Mouse (Mus musculus) neural tube, embryonic 12.5 days (tissue): ENCODE data around the gene Cmbl. TPM values are rescaled to one million over a fixed set of nuclear protein-coding genes. Genes with fewer than 3 reads are reported as not detected.
"Not testable (repeated sequence)": the region's sequence is repeated elsewhere in the genome, so short reads cannot be mapped to it uniquely, and the experiment has no call there.

ENCODE experiments used
- ATAC-seq: fragments of 200-750 bp; cut with Nextera tagmentation; 2 replicates; pipeline ENCODE4 v1.8.0; 2017; ENCODE audit warnings: low read depth, mild to moderate bottlenecking, moderate TSS enrichment, moderate library complexity; ENCODE audit not compliant: low FRiP score
- H3K27ac ChIP-seq: fragments of 300-500 bp; sonication (generic); 2 replicates; pipeline ENCODE4 v1.5.1; 2016
- H3K27me3 ChIP-seq: fragments of 300-500 bp; sonication (generic); replicated peaks from 2 replicates; pipeline ENCODE4 v1.6.1; 2016; ENCODE audit warnings: mild to moderate bottlenecking
- H3K36me3 ChIP-seq: fragments of 300-500 bp; sonication (generic); 2 replicates; pipeline ENCODE4 v1.6.1; 2016; ENCODE audit warnings: mild to moderate bottlenecking
- H3K4me1 ChIP-seq: fragments of 300-500 bp; sonication (generic); 2 replicates; pipeline ENCODE4 v1.6.1; 2016
- H3K4me2 ChIP-seq: fragments of 300-500 bp; sonication (generic); replicated peaks from 2 replicates; pipeline ENCODE4 v1.6.1; 2016; ENCODE audit warnings: mild to moderate bottlenecking
- H3K4me3 ChIP-seq: fragments of 300-500 bp; sonication (generic); 2 replicates; pipeline ENCODE4 v1.5.1; 2016
- H3K9ac ChIP-seq: fragments of 300-500 bp; sonication (generic); 2 replicates; pipeline ENCODE4 v1.6.1; 2016; ENCODE audit warnings: mild to moderate bottlenecking
- H3K9me3 ChIP-seq: fragments of 300-500 bp; sonication (generic); 2 replicates; pipeline ENCODE4 v1.6.1; 2016; ENCODE audit warnings: mild to moderate bottlenecking
- WGBS: fragments of 180-500 bp; shearing (Covaris S2); methylation state at CpG from one replicate; pipeline ENCODE4 v1.1.7; 2016; 5-methylcytosine and 5-hydroxymethylcytosine counted together
- polyA plus RNA-seq: library from polyadenylated mRNA; unstranded; fragments of >200 nt; fragmentation: Nextera tagmentation; extraction: Ambion mirVana; gene quantifications from 2 replicates; pipeline ENCODE4 v1.2.1, GENCODE M21; 2016

Cmbl gene
- polyA plus RNA-seq, 1 experiment from 2014 or later, result 3.0 TPM

GRCm38 (mm10) chr15:31570959-31571358 is 5.8 kb downstream of the Cmbl start:
- H3K27ac ChIP-seq, result no peak overlapping the region
- peaks cover 4% of the 10 kb centered on the region for H3K4me1 ChIP-seq
- WGBS, result 94% methylated on average over 8 of the region's 8 CpGs
- H3K27me3 ChIP-seq, result no peaks in the 10 kb centered on the region
- H3K9ac ChIP-seq, result no peak overlapping the region
- no peaks in the 10 kb centered on the region for H3K9me3 ChIP-seq
- H3K4me2 ChIP-seq, result no peak overlapping the region
- H3K36me3 ChIP-seq, result no peaks in the 10 kb centered on the region
- H3K4me3 ChIP-seq, result no peak overlapping the region
- ATAC-seq, result no peak

- no peak overlapping the region for H3K9ac ChIP-seq
- no peak for ATAC-seq
- 87% methylated on average over 16 of the region's 16 CpGs for WGBS
- no peaks in the 10 kb centered on the region for H3K36me3 ChIP-seq
- H3K9me3 ChIP-seq, result no peaks in the 10 kb centered on the region
- H3K4me1 ChIP-seq, result peaks cover 4% of the 10 kb centered on the region
- no peak overlapping the region for H3K4me2 ChIP-seq
- H3K27me3 ChIP-seq, result no peaks in the 10 kb centered on the region
- H3K27ac ChIP-seq, result no peak overlapping the region
- H3K4me3 ChIP-seq, result no peak overlapping the region
These were observed 6.9 kb downstream of the Cmbl start for GRCm38 (mm10) chr15:31571906-31572722.

DNA sequence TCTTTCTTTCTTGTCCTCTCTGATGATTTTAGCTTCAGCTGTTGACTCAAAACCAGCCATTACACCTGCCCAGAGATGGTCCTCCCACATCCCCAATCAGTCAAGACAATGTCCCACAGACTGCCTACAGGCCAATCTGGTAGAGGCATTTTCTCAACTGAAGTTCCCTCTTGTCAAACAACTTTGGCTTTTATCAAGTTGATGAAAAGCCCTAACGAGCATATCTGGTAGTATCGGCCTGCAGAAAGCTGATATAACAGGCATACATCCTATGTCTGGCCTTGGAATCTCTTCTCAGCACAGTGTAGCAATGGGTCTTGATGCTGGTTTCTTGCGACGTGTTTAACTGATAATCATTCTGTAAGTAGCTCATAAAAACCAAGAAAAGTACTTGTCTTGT is 8.1 kb downstream of the Cmbl start:
- 86% methylated on average over 4 of the region's 4 CpGs for WGBS
- no peak for ATAC-seq
- no peaks in the 10 kb centered on the region for H3K9me3 ChIP-seq
- no peak overlapping the region for H3K4me2 ChIP-seq
- H3K27ac ChIP-seq, result no peak overlapping the region
- no peak overlapping the region for H3K9ac ChIP-seq
- H3K27me3 ChIP-seq, result no peaks in the 10 kb centered on the region
- peaks cover 4% of the 10 kb centered on the region for H3K4me1 ChIP-seq
- H3K4me3 ChIP-seq, result no peak overlapping the region
- H3K36me3 ChIP-seq, result no peaks in the 10 kb centered on the region

- H3K27me3 ChIP-seq, result no peaks in the 10 kb centered on the region
These were observed 8.5 kb downstream of the Cmbl start for GRCm38 (mm10) chr15:31573692-31574091.

DNA sequence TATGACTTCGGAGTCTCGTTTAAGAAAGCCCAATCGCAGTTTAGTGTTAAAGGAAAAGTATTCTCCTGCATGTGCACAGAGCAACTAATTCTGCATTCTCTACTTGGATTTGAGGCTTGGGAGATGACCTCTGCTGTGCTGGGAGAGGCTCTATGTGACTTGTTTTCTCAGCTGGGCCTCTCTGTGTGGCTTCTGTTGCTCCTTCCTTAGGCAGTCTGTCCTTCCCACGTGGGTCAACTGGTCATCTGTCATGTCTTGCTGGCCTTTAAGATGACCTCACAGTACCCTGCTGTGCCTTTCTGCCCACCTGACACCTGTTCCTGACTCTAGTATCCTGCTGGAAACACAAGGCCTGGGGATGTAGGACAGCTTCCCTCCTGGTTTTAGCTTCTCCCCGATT is 10.9 kb downstream of the Cmbl start:
- H3K4me2 ChIP-seq, result no peak overlapping the region
- 72% methylated on average over 5 of the region's 5 CpGs for WGBS
- no peaks in the 10 kb centered on the region for H3K9me3 ChIP-seq
- no peak overlapping the region for H3K4me3 ChIP-seq
- H3K9ac ChIP-seq, result no peak overlapping the region
- no peaks in the 10 kb centered on the region for H3K27me3 ChIP-seq
- H3K4me1 ChIP-seq, result no peaks in the 10 kb centered on the region
- ATAC-seq, result no peak
- H3K36me3 ChIP-seq, result no peaks in the 10 kb centered on the region
- H3K27ac ChIP-seq, result no peak overlapping the region

More at GRCm38 (mm10) chr15:31573692-31574091, 8.5 kb downstream of the Cmbl start:
- H3K27ac ChIP-seq, result no peak overlapping the region
- no peak overlapping the region for H3K9ac ChIP-seq
- H3K9me3 ChIP-seq, result no peaks in the 10 kb centered on the region
- ATAC-seq, result no peak
- no peaks in the 10 kb centered on the region for H3K36me3 ChIP-seq
- H3K4me3 ChIP-seq, result no peak overlapping the region
- H3K4me1 ChIP-seq, result peaks cover 2% of the 10 kb centered on the region; the same call in 1 of the 2 replicates
- no peak overlapping the region for H3K4me2 ChIP-seq

GRCm38 (mm10) chr15:31581086-31581485 is 15.9 kb downstream of the Cmbl start:
- not testable (repeated sequence) for H3K4me3 ChIP-seq, H3K27ac ChIP-seq, H3K27me3 ChIP-seq, H3K4me2 ChIP-seq, H3K9me3 ChIP-seq, H3K36me3 ChIP-seq, H3K4me1 ChIP-seq, H3K9ac ChIP-seq, ATAC-seq
- 89% methylated on average over 2 of the region's 2 CpGs for WGBS

DNA sequence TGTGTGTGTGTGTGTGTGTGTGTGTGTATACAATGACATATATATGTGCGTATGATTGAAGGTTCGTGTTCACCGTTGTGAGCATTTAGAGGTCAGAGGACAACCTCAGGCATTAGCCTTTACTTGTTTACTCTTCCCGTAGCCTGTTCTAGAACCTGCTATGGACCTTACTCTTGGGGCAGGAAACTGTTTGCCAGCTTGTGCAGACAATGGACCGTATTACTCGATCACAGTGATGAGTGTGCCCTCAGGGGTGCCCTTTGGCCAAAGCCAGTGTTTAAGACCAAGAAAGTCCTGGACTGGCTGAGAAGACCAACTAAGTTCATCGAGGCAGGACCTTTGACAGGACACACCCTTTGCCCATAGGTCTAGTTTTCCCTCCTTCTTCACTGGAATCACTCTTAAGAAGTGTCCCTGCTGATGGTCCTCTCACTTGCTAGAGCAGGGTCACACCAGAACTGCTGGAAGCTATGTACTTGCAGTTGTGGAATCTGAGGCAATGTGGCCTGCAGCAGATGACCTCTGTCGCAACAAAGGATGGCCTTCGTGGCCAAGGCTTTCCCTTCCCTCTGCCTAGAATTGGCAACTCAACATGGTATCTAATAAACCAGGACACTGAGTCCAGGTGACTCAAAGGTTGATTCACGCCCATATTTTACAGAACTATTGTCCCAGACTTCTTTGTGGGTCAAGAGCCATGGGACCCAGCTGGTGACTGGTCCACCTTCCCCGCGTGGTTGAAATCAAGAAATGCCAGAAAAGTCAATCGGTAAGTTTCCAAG is 18.3 kb downstream of the Cmbl start:
- Histone ChIP-seq H3K4me3 (no peak overlapping the region), H3K4me1 (no peaks in the 10 kb centered on the region), H3K9me3 (no peaks in the 10 kb centered on the region), H3K36me3 (no peaks in the 10 kb centered on the region), H3K4me2 (no peak overlapping the region), H3K27me3 (no peaks in the 10 kb centered on the region), H3K27ac (no peak overlapping the region), H3K9ac (no peak overlapping the region)
- 92% methylated on average over 13 of the region's 13 CpGs for WGBS
- no peak for ATAC-seq

GRCm38 (mm10) chr15:31585238-31585637 is 20.0 kb downstream of the Cmbl start:
- H3K9ac ChIP-seq, result no peak overlapping the region
- H3K4me2 ChIP-seq, result no peak overlapping the region
- H3K27ac ChIP-seq, result no peak overlapping the region
- H3K36me3 ChIP-seq, result peaks cover 14% of the 10 kb centered on the region
- no peaks in the 10 kb centered on the region for H3K9me3 ChIP-seq
- WGBS, result 83% methylated on average over 7 of the region's 7 CpGs
- no peak for ATAC-seq
- no peaks in the 10 kb centered on the region for H3K4me1 ChIP-seq
- no peaks in the 10 kb centered on the region for H3K27me3 ChIP-seq
- no peak overlapping the region for H3K4me3 ChIP-seq

DNA sequence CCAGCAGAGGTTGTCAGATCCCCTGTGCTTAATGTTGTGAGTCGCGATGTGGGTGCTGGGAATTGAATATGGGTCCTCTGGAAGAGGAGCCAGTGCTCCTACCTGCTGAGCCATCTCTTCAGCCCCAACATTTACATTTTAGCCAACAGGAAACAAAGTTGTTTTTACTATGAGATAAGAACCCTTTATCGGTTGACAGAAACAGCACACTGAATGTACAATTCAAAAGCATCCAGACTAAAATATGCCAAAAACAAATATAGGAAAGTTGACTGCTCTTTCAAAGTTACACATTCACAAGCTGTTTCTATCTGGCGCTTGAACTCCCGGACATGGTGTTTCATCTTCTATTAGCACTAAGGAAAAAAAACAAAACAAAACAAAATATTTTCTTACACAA is 20.9 kb downstream of the Cmbl start:
- 86% methylated on average over 5 of the region's 5 CpGs for whole genome bisulfite sequencing
- no peaks in the 10 kb centered on the region for H3K9me3 ChIP-seq
- no peak overlapping the region for H3K9ac ChIP-seq
- H3K4me1 ChIP-seq, result no peaks in the 10 kb centered on the region
- H3K4me3 ChIP-seq, result no peak overlapping the region
- H3K27ac ChIP-seq, result no peak overlapping the region
- no peak overlapping the region for H3K4me2 ChIP-seq
- no peak for ATAC-seq
- H3K36me3 ChIP-seq, result peaks cover 22% of the 10 kb centered on the region
- H3K27me3 ChIP-seq, result no peaks in the 10 kb centered on the region

- WGBS, result 7% methylated on average over 4 of the region's 4 CpGs
- Histone ChIP-seq H3K27me3 (no peaks in the 10 kb centered on the region), H3K27ac (no peak overlapping the region), H3K4me2 (no peak overlapping the region), H3K9me3 (no peaks in the 10 kb centered on the region), H3K9ac (no peak overlapping the region), H3K36me3 (peaks cover 26% of the 10 kb centered on the region), H3K4me3 (no peak overlapping the region), H3K4me1 (no peaks in the 10 kb centered on the region)
- peak; percentile 52 for ATAC-seq
These were observed 21.3 kb downstream of the Cmbl start for GRCm38 (mm10) chr15:31586519-31586918.

DNA sequence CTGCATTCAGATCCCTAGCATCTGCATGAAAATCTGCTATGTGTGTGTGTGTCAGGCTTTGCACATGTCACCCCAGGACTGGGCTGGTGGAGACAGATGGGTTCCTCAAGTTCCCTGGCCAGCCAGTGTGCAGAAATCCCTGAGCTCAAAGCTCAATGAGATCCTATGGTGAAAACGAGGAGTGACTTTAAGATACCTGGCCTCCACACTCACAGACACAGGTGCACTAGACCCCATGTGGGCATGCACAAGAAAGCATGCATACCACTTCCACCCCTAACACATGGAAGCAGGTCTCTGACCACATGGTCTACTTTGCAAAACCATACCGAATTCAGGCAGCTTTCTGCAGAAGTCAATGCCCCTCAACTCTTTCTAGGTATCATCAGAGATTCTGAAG is 22.6 kb downstream of the Cmbl start:
- Histone ChIP-seq H3K27ac (no peak overlapping the region), H3K4me1 (no peaks in the 10 kb centered on the region), H3K4me2 (no peak overlapping the region), H3K4me3 (no peak overlapping the region), H3K9me3 (no peaks in the 10 kb centered on the region), H3K27me3 (no peaks in the 10 kb centered on the region), H3K9ac (no peak overlapping the region), H3K36me3 (peaks cover 39% of the 10 kb centered on the region)
- no peak for ATAC-seq
- 76% methylated on average over 2 of the region's 2 CpGs for WGBS

GRCm38 (mm10) chr15:31588989-31589640 is 23.9 kb downstream of the Cmbl start:
- H3K9ac ChIP-seq, result no peak overlapping the region
- no peaks in the 10 kb centered on the region for H3K4me1 ChIP-seq
- no peaks in the 10 kb centered on the region for H3K27me3 ChIP-seq
- H3K36me3 ChIP-seq, result peaks cover 52% of the 10 kb centered on the region
- ATAC-seq, result no peak
- no peak overlapping the region for H3K4me3 ChIP-seq
- WGBS, result 80% methylated on average over 8 of the region's 8 CpGs
- H3K4me2 ChIP-seq, result no peak overlapping the region
- H3K27ac ChIP-seq, result no peak overlapping the region
- H3K9me3 ChIP-seq, result no peaks in the 10 kb centered on the region
